Mouse (Mus musculus) forebrain, embryonic 10.5 days (tissue): ENCODE data around the gene Mansc1. TPM values are rescaled to one million over a fixed set of nuclear protein-coding genes. Genes with fewer than 3 reads are reported as not detected.

Source experiments
- DNase-seq: peaks from one replicate; pipeline ENCODE4 v3.0.0-alpha.2; 2017; ENCODE audit warnings: low spot score; ENCODE audit errors: extremely low spot score
- H3K27ac ChIP-seq: fragments of 300-500 bp; sonication (generic); 2 replicates; pipeline ENCODE4 v1.5.1; 2016; ENCODE audit warnings: mild to moderate bottlenecking
- H3K27me3 ChIP-seq: fragments of 300-500 bp; sonication (generic); 2 replicates; pipeline ENCODE4 v1.6.1; 2016; ENCODE audit warnings: mild to moderate bottlenecking; ENCODE audit not compliant: poor library complexity, severe bottlenecking
- H3K36me3 ChIP-seq: fragments of 300-500 bp; sonication (generic); replicated peaks from 2 replicates; pipeline ENCODE4 v1.6.1; 2016; ENCODE audit warnings: mild to moderate bottlenecking, moderate library complexity
- H3K4me1 ChIP-seq: fragments of 300-500 bp; sonication (generic); 2 replicates; pipeline ENCODE4 v1.6.1; 2016
- H3K4me3 ChIP-seq: fragments of 300-500 bp; sonication (generic); 2 replicates; pipeline ENCODE4 v1.5.1; 2016; ENCODE audit warnings: mild to moderate bottlenecking, moderate library complexity
- H3K9me3 ChIP-seq: fragments of 300-500 bp; sonication (generic); 2 replicates; pipeline ENCODE4 v1.6.1; 2016; ENCODE audit warnings: mild to moderate bottlenecking, moderate library complexity
- whole genome bisulfite sequencing: fragments of 180-500 bp; shearing (Covaris S2); methylation state at CpG from one replicate; pipeline ENCODE4 v1.1.7; 2016; 5-methylcytosine and 5-hydroxymethylcytosine counted together
- polyA plus RNA-seq: library from polyadenylated mRNA; unstranded; fragments of >200 nt; fragmentation: Nextera tagmentation; extraction: Ambion mirVana; gene quantifications from 2 replicates; pipeline ENCODE4 v1.2.1, GENCODE M21; 2016

Gene Mansc1
- polyA plus RNA-seq, 1 experiment from 2014 or later, result 0.63 TPM

DNA sequence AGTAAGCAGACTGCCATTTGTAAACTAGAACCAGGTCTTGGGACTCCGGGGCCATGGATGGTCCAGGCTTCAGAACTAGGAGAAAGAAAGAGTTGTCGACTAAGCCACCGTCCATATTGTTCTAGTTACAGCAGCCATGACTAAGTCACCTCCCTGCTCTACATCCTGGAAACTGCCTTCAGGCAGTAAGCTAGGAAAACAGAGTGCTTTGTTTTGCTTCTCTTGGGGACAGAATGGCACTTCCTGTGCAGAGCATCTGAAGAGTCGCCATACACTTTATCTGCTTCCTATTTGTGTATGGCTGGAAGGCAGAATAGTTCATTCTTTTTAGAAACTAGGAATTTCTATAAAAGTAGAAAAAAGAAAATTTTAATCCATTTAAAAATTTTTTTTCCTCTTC lies 24.2 kb upstream of the Mansc1 start:
- 76% methylated on average over 4 of the region's 4 CpGs for WGBS
- Histone ChIP-seq H3K27ac (peak overlapping the region; percentile 21), H3K4me1 (0 out of 2 replicates have a peak, but pooled peaks cover 9% of the 10 kb centered on the region), H3K9me3 (no peaks in the 10 kb centered on the region), H3K36me3 (no peaks in the 10 kb centered on the region), H3K27me3 (no peaks in the 10 kb centered on the region), H3K4me3 (no peak overlapping the region)
- DNase-seq, result no peak

DNA sequence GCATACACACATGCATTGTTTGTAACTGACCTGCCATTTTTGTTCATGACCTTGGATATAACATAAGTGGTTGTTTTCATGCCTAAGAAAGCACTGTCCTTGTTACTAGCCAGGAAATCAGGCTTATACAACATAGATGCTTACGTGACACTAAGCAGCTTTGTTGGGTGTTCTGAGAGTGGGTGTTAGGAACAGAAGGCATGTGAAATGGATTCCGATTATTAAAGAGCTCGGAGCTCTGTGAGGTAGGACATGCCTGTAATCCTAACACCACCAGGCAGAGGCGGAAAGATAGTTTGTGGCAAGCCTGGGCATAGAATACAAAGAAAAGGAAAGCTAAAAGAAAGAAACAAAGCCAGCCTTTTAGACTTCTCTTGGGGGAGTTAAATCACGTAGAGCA lies 16.1 kb upstream of the Mansc1 start:
- H3K4me1 ChIP-seq, result peaks cover 25% of the 10 kb centered on the region
- peak overlapping the region; percentile 67; the same call in 1 of the 2 replicates for H3K27ac ChIP-seq
- 65% methylated on average over 5 of the region's 5 CpGs for WGBS
- peaks cover 3% of the 10 kb centered on the region; the same call in 1 of the 2 replicates for H3K36me3 ChIP-seq
- H3K4me3 ChIP-seq, result no peak overlapping the region
- H3K27me3 ChIP-seq, result no peaks in the 10 kb centered on the region
- H3K9me3 ChIP-seq, result no peaks in the 10 kb centered on the region
- no peak for DNase-seq

DNA sequence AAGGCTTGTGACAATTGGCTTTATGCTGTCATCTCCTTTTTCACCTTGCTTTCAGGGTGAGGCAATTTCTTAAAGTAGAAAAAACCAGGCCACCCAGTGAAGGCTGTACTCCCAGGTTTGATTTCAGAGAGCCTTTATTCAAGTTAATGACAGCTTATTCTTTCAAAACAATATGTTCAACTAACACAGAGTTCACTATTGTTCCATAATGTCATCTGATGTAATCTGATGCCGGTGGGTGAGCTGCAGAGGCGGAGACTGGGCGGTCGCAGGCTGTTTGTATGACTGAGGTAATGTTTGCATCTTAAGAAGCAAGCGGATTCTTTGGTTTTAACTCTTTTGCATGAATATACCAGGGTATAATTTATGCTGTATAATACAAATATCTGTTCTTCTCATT lies 15.3 kb upstream of the Mansc1 start:
- H3K27ac ChIP-seq, result no peak overlapping the region
- no peak overlapping the region for H3K4me3 ChIP-seq
- H3K4me1 ChIP-seq, result peaks cover 25% of the 10 kb centered on the region
- WGBS, result 27% methylated on average over 5 of the region's 5 CpGs
- H3K27me3 ChIP-seq, result no peaks in the 10 kb centered on the region
- DNase-seq, result no peak
- peaks cover 3% of the 10 kb centered on the region; the same call in 1 of the 2 replicates for H3K36me3 ChIP-seq
- H3K9me3 ChIP-seq, result no peaks in the 10 kb centered on the region

DNA sequence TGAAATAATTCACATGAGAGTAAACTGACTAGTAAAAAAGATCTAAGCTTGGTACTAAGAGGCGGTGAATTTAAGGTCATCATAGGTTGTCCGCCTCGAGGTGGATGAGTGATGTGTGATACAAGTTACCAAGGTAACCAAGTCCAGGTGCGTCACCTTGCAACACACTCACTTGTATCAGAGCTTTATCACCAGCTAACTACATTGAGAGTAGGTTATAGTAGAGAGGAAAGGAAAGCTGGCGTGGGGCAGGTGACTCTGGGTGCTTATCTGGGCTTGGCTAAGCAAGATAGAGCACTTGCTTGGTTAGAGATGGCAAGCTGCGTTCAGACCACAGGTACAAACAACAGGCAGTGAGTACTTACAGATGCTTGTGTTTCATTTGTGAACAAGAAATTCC lies 14.5 kb upstream of the Mansc1 start:
- no peak overlapping the region for H3K27ac ChIP-seq
- peaks cover 3% of the 10 kb centered on the region; the same call in 1 of the 2 replicates for H3K36me3 ChIP-seq
- H3K4me3 ChIP-seq, result no peak overlapping the region
- H3K9me3 ChIP-seq, result no peaks in the 10 kb centered on the region
- DNase-seq, result no peak
- H3K4me1 ChIP-seq, result peaks cover 27% of the 10 kb centered on the region
- no peaks in the 10 kb centered on the region for H3K27me3 ChIP-seq
- 95% methylated on average over 6 of the region's 6 CpGs for WGBS

DNA sequence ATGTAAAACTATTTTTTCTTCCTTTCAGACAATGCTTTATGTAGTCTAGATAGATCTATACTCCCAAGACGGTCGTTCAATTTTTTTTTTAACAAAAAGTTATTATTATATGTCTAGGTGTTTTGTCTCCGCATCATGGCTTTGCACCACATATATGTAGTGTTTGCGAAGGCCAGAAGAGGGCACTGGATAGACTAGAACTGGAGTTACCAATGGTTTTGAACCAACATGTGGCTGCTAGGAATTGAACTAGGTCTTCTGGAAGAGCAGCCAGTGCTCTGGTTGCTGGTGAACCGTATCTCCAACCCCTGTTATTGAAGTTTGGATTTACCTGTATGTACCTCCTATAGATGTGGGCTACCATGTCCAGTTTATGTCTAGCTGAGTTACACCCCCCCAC lies 11.0 kb upstream of the Mansc1 start:
- Histone ChIP-seq H3K27ac (no peak overlapping the region), H3K36me3 (peaks cover 3% of the 10 kb centered on the region; the same call in 1 of the 2 replicates), H3K4me3 (no peak overlapping the region), H3K9me3 (no peaks in the 10 kb centered on the region), H3K4me1 (peaks cover 24% of the 10 kb centered on the region), H3K27me3 (no peaks in the 10 kb centered on the region)
- WGBS, result 85% methylated on average over 5 of the region's 5 CpGs
- no peak for DNase-seq

DNA sequence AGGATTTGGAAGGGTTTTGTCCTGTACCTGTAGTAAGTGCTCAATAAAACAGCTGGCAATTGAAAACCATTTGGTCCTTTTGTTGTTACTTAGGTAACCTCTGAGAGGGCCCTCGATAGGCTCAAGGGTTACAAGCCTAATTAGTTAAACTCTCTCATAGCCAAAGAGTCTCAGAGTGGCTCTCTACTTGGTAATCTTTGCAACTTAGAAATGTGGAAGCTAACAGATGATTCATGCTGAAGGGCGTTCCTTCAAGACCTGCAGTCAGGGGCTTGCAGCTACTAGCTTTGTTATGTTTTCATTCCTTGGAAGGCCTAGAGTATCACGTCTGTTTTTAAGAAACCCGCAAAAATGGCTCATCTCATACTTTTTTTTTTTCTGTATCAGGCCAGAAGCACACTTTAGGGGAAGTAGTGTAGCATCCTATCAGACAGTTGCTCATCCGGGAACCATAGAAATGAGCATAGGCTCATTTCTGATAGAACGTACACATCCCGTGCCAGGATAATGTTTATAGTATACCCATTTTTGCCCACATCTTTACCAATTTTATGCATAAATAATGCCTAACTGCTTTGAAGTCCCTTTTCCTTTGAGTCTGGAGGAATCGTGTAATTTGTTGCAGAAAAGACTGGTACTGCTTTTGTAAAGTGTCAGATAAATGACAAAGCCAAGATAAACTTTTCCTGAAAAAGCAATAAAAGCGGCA lies 9.6 kb upstream of the Mansc1 start:
- Histone ChIP-seq H3K4me1 (peaks cover 10% of the 10 kb centered on the region), H3K4me3 (peak overlapping the region; percentile 92), H3K9me3 (no peaks in the 10 kb centered on the region), H3K27me3 (no peaks in the 10 kb centered on the region), H3K36me3 (peaks cover 3% of the 10 kb centered on the region; the same call in 1 of the 2 replicates), H3K27ac (no peak overlapping the region)
- WGBS, result 84% methylated on average over 9 of the region's 9 CpGs
- DNase-seq, result no peak

DNA sequence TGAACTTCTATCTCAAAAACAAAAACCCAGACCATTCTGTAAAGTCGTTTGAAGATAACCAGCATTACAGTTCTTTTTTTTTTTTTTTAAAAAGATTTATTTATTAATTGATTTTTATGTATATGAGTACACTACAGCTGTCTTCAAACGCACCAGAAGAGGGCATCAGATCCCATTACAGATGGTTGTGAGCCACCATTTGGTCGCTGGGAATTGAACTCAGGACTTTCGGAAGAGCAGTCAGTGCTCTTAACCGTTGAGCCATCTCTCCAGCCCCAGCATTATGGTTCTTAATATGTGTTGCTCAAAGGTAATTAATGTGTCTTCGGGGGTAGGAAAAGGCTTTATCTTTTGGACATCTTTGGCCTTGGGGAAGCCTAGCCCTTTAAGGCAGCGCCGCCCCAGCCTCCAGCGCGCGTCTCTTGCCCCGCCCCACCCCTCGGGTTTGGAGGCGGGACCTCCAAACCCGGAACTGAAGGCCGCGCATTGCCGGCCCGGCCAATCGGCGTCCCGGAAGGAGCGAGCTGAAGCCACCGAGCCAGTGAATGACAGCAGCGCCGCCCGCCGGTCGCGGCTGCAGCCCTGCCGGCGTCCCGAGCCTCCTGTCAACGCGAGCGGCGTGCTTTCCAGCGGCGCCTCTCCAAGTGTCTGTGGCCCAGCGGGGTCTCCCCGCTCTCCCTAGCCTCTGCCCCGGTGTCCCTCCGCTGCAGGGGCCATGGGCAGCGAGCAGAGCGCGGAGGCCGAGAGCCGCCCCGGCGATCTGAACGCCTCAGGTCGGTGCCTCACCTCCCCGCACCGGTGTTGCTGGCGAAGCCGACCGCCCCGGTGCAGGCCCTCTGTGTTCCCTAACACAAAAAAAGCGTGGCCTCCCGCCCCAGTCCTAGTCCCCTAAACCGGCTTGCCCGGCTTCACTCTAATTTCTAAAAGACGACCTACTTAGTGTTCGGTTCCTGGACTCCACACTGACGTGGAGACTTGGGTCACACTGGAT lies 8.5 kb upstream of the Mansc1 start:
- H3K4me1 ChIP-seq, result peaks cover 8% of the 10 kb centered on the region
- peaks cover 2% of the 10 kb centered on the region; the same call in 1 of the 2 replicates for H3K36me3 ChIP-seq
- DNase-seq, result peak; percentile 91
- H3K4me3 ChIP-seq, result peak overlapping the region; percentile 92
- peak overlapping the region; percentile 88 for H3K27ac ChIP-seq
- 2% methylated on average over 65 of the region's 65 CpGs for WGBS
- H3K27me3 ChIP-seq, result no peaks in the 10 kb centered on the region
- no peaks in the 10 kb centered on the region for H3K9me3 ChIP-seq

DNA sequence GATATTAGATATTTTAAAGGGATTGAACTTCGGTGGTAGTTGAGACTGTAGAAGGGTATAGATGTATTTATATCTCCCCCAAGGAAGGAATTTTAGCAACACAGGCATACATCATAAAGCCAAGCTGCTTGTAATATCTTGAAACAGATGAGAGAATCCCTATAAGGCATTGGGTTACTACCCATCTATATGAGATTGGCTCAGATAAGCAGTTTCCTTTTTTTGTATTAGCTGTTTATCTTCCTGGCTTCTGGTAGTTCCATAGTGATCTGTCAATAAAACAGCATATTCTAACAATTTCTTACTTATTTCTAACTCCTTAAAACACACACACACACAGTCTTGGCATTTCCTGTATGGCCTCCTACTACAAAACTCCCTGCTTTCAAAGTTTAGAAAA lies 7.6 kb upstream of the Mansc1 start:
- WGBS, result 96% methylated on average over 1 of the region's 1 CpGs
- H3K4me1 ChIP-seq, result peaks cover 8% of the 10 kb centered on the region
- no peaks in the 10 kb centered on the region for H3K27me3 ChIP-seq
- no peak overlapping the region for H3K27ac ChIP-seq
- H3K9me3 ChIP-seq, result no peaks in the 10 kb centered on the region
- H3K36me3 ChIP-seq, result no peaks in the 10 kb centered on the region; the same call in 1 of the 2 replicates
- DNase-seq, result no peak
- H3K4me3 ChIP-seq, result no peak overlapping the region

DNA sequence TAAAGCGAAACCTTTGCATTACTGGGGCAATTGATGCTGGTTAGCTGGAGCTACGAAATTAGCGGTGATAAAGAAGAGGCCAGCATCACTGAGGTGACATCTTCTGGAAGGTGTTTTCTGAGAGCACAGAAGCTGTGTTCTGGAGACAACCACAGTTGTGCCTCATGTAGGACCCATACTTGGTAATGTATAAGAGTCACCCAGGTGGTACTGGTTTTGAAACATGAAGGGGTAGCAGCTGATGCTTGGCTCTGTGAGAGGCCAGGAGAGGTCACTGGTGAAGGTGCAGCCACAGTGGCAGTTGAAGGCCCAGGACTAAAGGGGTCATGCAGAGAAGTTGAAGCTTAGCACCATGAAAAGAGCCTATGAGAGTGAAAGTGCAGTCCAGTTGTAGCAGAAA lies 6.9 kb upstream of the Mansc1 start, which contains the start of gene Borcs5:
Gene Borcs5 (plus strand): TSS at position 301 of the 400 bp plus-strand sequence.
- H3K36me3 ChIP-seq, result no peaks in the 10 kb centered on the region
- no peaks in the 10 kb centered on the region for H3K27me3 ChIP-seq
- no peak within 1 kb of the TSS for H3K27ac ChIP-seq
- peaks cover 8% of the 10 kb centered on the region for H3K4me1 ChIP-seq
- DNase-seq, result no peak
- 86% methylated on average over 3 of the region's 3 CpGs for WGBS
- H3K9me3 ChIP-seq, result no peaks in the 10 kb centered on the region
- H3K4me3 ChIP-seq, result peak within 1 kb of the TSS; percentile 92; the same call in 1 of the 2 replicates

DNA sequence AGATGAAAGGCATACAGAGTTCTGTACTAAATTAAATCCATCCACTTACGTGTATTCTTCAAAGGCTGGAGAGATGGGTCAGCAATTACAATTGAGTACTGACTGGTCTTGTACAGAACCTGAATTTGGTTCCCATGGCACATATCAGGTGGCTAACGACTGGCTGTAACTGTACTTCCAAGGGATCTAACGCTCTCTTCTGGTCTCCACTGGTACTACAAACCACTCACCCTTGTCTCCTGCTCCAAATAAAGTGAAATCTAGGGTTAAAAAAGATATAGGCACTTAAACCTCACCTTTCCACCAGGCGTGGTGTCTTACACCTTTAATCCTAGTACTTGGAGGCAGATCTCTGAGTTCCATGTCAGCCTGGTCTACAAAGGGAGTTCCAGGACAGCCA lies 4.2 kb upstream of the Mansc1 start:
- no peaks in the 10 kb centered on the region for H3K9me3 ChIP-seq
- 57% methylated on average over 4 of the region's 4 CpGs for WGBS
- peaks cover 14% of the 10 kb centered on the region for H3K4me1 ChIP-seq
- H3K27ac ChIP-seq, result no peak overlapping the region
- no peaks in the 10 kb centered on the region for H3K36me3 ChIP-seq
- no peak overlapping the region for H3K4me3 ChIP-seq
- H3K27me3 ChIP-seq, result peaks cover 24% of the 10 kb centered on the region
- no peak for DNase-seq

DNA sequence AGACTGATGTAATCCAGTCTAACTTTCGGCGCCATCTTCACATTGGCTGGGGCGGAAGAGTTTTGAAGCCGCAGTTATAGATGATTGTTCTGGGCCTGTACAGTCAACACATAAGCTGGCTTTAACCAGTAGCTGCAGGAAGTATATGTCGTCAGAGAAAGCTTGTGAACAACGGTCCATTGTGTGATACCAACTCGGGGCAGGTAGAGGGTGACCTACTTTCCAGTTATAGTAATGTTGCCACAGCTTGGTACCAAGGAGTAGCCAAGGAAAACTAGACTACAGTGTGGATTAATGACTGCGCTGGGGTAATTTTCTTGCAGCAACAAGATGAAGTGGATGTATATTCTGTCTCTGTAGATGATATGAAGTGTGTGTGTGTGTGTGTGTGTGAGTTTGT lies 1.3 kb upstream of the Mansc1 start:
- Histone ChIP-seq H3K27me3 (peaks cover 37% of the 10 kb centered on the region), H3K9me3 (no peaks in the 10 kb centered on the region), H3K4me1 (peaks cover 11% of the 10 kb centered on the region), H3K36me3 (no peaks in the 10 kb centered on the region), H3K4me3 (no peak overlapping the region), H3K27ac (no peak overlapping the region)
- 86% methylated on average over 8 of the region's 8 CpGs for WGBS
- no peak for DNase-seq

DNA sequence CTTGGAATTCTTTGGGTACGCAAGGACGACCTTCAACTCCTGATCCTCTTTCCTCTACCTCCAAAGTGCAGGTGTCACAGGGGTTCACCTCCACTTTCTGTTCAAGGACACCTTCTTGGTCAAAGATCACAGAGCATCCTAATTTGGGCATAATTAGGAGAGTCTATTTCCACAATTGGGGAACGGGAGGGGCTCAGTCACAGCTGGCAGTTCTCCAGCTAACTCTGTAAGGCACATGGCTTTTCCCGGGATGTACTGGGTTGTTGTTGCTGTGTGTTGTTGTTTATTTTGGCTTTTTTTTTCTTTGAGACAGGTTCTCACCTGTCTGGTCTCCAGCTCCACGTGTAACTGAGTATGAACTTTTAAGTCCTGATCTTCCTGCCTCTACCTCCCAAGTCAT lies 468 bp upstream of the Mansc1 start:
- no peaks in the 10 kb centered on the region for H3K9me3 ChIP-seq
- no peak for DNase-seq
- H3K4me3 ChIP-seq, result peak overlapping the region; percentile 58
- peaks cover 11% of the 10 kb centered on the region for H3K4me1 ChIP-seq
- H3K36me3 ChIP-seq, result no peaks in the 10 kb centered on the region
- no peak overlapping the region for H3K27ac ChIP-seq
- peaks cover 37% of the 10 kb centered on the region for H3K27me3 ChIP-seq
- 46% methylated on average over 5 of the region's 5 CpGs for WGBS

DNA sequence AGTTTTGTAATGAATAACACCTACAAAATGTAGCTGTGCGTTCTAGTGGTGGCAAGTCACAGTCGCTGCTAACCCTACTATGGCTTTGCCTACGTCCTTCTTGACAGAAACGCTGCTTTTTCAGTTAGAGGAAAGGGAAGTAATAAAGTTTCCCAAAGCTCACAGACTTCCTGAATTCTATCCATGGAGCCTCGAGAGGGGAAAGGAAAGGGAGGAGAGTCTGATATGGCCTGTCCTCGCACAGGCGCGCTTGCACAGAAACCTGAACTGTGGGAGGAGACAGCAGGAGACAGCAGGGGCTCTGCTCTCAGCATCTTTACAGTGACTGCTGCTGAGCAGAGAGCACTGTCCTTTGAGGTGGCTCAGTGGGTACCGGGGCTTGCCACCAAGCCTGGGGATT lies 1.8 kb downstream of the Mansc1 start:
- 78% methylated on average over 9 of the region's 9 CpGs for WGBS
- Histone ChIP-seq H3K36me3 (no peaks in the 10 kb centered on the region), H3K27me3 (peaks cover 37% of the 10 kb centered on the region), H3K9me3 (no peaks in the 10 kb centered on the region), H3K4me1 (peaks cover 11% of the 10 kb centered on the region), H3K27ac (no peak overlapping the region), H3K4me3 (no peak overlapping the region)
- DNase-seq, result no peak
